Mouse (Mus musculus): ENCODE measurements around the gene Camkmt. TPM values are rescaled to one million over a fixed set of nuclear protein-coding genes. Genes with fewer than 3 reads are reported as not detected.

Camkmt gene
- polyA plus RNA-seq, 1 experiment from 2014 or later, result 8.2 TPM

DNA sequence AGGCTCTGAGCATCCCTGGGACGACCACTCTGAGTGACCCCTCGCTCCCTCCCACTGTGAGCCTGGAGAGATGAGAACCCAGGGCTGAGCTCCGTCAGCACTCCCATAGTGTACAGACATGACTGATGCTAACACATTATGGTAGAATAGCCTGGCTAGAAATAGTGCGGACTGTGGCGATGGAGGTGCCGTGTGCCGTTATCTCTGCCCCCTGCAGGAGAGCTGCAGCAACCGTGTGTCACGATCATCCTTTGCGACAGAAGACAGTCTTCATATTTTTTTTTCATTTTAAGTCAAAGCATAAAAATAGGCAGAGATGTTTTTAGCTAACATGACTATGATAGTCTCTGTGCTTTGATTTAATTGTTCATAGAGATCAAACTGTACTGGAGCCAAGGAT is 245.1 kb downstream of the Camkmt start:
- Histone ChIP-seq H3K27me3 (ENCODE audit: control insufficient read depth, insufficient read depth, low read length) (0 out of 2 replicates have a peak, but pooled peaks cover 6% of the 10 kb centered on the region), H3K9ac (ENCODE audit: low read length) (no peak overlapping the region), H3K4me1 (ENCODE audit: control insufficient read depth in 2 of 2, insufficient read depth in 2 of 2, low read length in 2 of 2) (no peaks in the 10 kb centered on the region), H3K27ac (replicated peaks in 1 of 2; ENCODE audit: control insufficient read depth in 1 of 2, insufficient read depth in 1 of 2, low read depth in 2 of 2, low read length in 2 of 2) (no peak overlapping the region), H3K9me3 (ENCODE audit: control insufficient read depth, low read length) (no peaks in the 10 kb centered on the region), H3K4me2 (ENCODE audit: low read length) (no peak overlapping the region), H3K36me3 (ENCODE audit: control insufficient read depth, insufficient read depth, low read length) (no peaks in the 10 kb centered on the region), H3K4me3 (ENCODE audit: control insufficient read depth in 1 of 2, insufficient read depth in 1 of 2, low read depth in 1 of 2, low read length in 2 of 2) (no peak overlapping the region)
- no peak for ATAC-seq (ENCODE audit: insufficient number of reproducible peaks, insufficient read depth, low FRiP score, low read depth)
- WGBS, result 69% methylated on average over 10 of the region's 10 CpGs

- no peak overlapping the region for H3K9ac ChIP-seq (ENCODE audit: low read length)
- H3K4me3 ChIP-seq (ENCODE audit: control insufficient read depth in 1 of 2, insufficient read depth in 1 of 2, low read depth in 1 of 2, low read length in 2 of 2), result no peak overlapping the region
- H3K4me1 ChIP-seq (ENCODE audit: control insufficient read depth in 2 of 2, insufficient read depth in 2 of 2, low read length in 2 of 2), result no peaks in the 10 kb centered on the region
- ATAC-seq (ENCODE audit: insufficient number of reproducible peaks, insufficient read depth, low FRiP score, low read depth), result no peak
- 70% methylated on average over 7 of the region's 7 CpGs for WGBS
- H3K4me2 ChIP-seq (ENCODE audit: low read length), result no peak overlapping the region
- H3K9me3 ChIP-seq (ENCODE audit: control insufficient read depth, low read length), result no peaks in the 10 kb centered on the region
- no peak overlapping the region for H3K27ac ChIP-seq (replicated peaks in 1 of 2; ENCODE audit: control insufficient read depth in 1 of 2, insufficient read depth in 1 of 2, low read depth in 2 of 2, low read length in 2 of 2)
- H3K27me3 ChIP-seq (ENCODE audit: control insufficient read depth, insufficient read depth, low read length), result 0 out of 2 replicates have a peak, but pooled peaks cover 4% of the 10 kb centered on the region
- no peaks in the 10 kb centered on the region for H3K36me3 ChIP-seq (ENCODE audit: control insufficient read depth, insufficient read depth, low read length)
Measured at GRCm38 (mm10) chr17:85337666-85338065, 247.3 kb downstream of the Camkmt start.

- H3K4me2 ChIP-seq (ENCODE audit: low read length), result no peak overlapping the region
- no peak overlapping the region for H3K4me3 ChIP-seq (ENCODE audit: control insufficient read depth in 1 of 2, insufficient read depth in 1 of 2, low read depth in 1 of 2, low read length in 2 of 2)
- no peaks in the 10 kb centered on the region for H3K4me1 ChIP-seq (ENCODE audit: control insufficient read depth in 2 of 2, insufficient read depth in 2 of 2, low read length in 2 of 2)
- H3K36me3 ChIP-seq (ENCODE audit: control insufficient read depth, insufficient read depth, low read length), result no peaks in the 10 kb centered on the region
- 76% methylated on average over 18 of the region's 18 CpGs for WGBS
- H3K27ac ChIP-seq (replicated peaks in 1 of 2; ENCODE audit: control insufficient read depth in 1 of 2, insufficient read depth in 1 of 2, low read depth in 2 of 2, low read length in 2 of 2), result no peak overlapping the region
- ATAC-seq (ENCODE audit: insufficient number of reproducible peaks, insufficient read depth, low FRiP score, low read depth), result no peak
- no peaks in the 10 kb centered on the region for H3K9me3 ChIP-seq (ENCODE audit: control insufficient read depth, low read length)
- no peak overlapping the region for H3K9ac ChIP-seq (ENCODE audit: low read length)
- no peaks in the 10 kb centered on the region for H3K27me3 ChIP-seq (ENCODE audit: control insufficient read depth, insufficient read depth, low read length)
Measured at GRCm38 (mm10) chr17:85341134-85341700, 250.9 kb downstream of the Camkmt start.

DNA sequence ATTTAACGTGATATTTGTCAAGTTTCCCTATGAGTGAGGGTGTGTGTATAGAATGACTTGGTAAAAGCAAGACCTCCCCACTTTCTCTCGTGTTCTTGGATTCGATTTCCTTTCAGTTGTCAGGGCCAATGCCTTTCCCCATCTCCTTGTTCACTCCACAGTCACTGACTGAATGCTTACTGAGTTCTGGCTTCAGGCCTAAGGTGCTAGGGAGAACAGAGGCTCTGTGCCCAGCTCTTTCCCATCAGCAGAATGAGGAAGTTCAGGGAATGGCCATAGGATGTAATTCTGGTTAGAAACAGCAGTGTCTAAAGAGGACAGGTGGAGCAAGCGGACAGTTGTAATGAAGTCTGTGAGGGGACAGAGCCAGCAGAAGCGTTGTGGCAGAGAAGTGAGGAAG is 252.1 kb downstream of the Camkmt start:
- Histone ChIP-seq H3K4me1 (ENCODE audit: control insufficient read depth in 2 of 2, insufficient read depth in 2 of 2, low read length in 2 of 2) (no peaks in the 10 kb centered on the region), H3K9ac (ENCODE audit: low read length) (no peak overlapping the region), H3K27ac (replicated peaks in 1 of 2; ENCODE audit: control insufficient read depth in 1 of 2, insufficient read depth in 1 of 2, low read depth in 2 of 2, low read length in 2 of 2) (no peak overlapping the region), H3K4me3 (ENCODE audit: control insufficient read depth in 1 of 2, insufficient read depth in 1 of 2, low read depth in 1 of 2, low read length in 2 of 2) (no peak overlapping the region), H3K27me3 (ENCODE audit: control insufficient read depth, insufficient read depth, low read length) (no peaks in the 10 kb centered on the region), H3K36me3 (ENCODE audit: control insufficient read depth, insufficient read depth, low read length) (no peaks in the 10 kb centered on the region), H3K4me2 (ENCODE audit: low read length) (no peak overlapping the region), H3K9me3 (ENCODE audit: control insufficient read depth, low read length) (no peaks in the 10 kb centered on the region)
- no peak for ATAC-seq (ENCODE audit: insufficient number of reproducible peaks, insufficient read depth, low FRiP score, low read depth)
- WGBS, result 80% methylated on average over 5 of the region's 5 CpGs

DNA sequence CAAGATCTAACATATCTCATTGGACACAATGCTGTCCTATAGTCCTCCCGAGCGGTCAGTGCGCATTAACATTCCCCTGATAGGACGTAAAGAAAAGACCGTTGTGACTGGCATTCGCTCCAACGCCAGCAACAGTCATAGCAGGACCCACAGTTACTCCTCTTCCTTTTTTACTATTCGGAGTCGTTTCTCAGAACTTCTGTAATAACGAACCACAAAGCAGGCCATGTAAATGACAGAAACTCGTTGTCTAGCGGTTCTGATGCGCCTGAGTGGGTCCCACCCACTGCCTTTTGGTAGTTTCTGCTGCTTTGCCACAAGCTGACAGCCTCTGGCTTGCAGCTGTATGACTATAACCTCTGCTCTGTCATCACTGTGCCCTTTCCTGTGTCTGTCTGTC is 253.1 kb downstream of the Camkmt start:
- no peak for ATAC-seq (ENCODE audit: insufficient number of reproducible peaks, insufficient read depth, low FRiP score, low read depth)
- Histone ChIP-seq H3K9ac (ENCODE audit: low read length) (no peak overlapping the region), H3K4me3 (ENCODE audit: control insufficient read depth in 1 of 2, insufficient read depth in 1 of 2, low read depth in 1 of 2, low read length in 2 of 2) (no peak overlapping the region), H3K27me3 (ENCODE audit: control insufficient read depth, insufficient read depth, low read length) (no peaks in the 10 kb centered on the region), H3K9me3 (ENCODE audit: control insufficient read depth, low read length) (no peaks in the 10 kb centered on the region), H3K36me3 (ENCODE audit: control insufficient read depth, insufficient read depth, low read length) (no peaks in the 10 kb centered on the region), H3K27ac (replicated peaks in 1 of 2; ENCODE audit: control insufficient read depth in 1 of 2, insufficient read depth in 1 of 2, low read depth in 2 of 2, low read length in 2 of 2) (no peak overlapping the region), H3K4me2 (ENCODE audit: low read length) (no peak overlapping the region), H3K4me1 (ENCODE audit: control insufficient read depth in 2 of 2, insufficient read depth in 2 of 2, low read length in 2 of 2) (no peaks in the 10 kb centered on the region)
- WGBS, result 82% methylated on average over 13 of the region's 13 CpGs

DNA sequence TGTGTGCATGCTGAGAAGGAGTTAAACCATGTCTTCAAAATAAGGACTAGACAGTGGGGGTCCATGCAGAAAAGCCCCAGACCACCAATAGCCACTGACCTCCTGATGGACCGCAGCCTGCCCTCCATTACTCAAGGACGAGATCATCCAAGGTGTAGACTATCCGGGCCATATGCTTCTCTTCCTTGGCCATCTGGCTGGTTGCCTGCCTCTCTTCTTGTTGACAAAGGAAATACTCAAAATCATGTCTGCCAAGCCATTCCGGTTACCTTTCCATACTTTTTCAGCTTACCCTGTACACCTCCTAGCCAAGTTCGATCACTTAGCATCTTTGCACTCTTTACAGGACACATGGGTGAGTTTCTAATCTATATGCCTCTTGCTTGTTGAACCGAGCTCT is 256.3 kb downstream of the Camkmt start:
- no peak for ATAC-seq (ENCODE audit: insufficient number of reproducible peaks, insufficient read depth, low FRiP score, low read depth)
- no peaks in the 10 kb centered on the region for H3K4me1 ChIP-seq (ENCODE audit: control insufficient read depth in 2 of 2, insufficient read depth in 2 of 2, low read length in 2 of 2)
- H3K36me3 ChIP-seq (ENCODE audit: control insufficient read depth, insufficient read depth, low read length), result no peaks in the 10 kb centered on the region
- no peak overlapping the region for H3K9ac ChIP-seq (ENCODE audit: low read length)
- H3K4me3 ChIP-seq (ENCODE audit: control insufficient read depth in 1 of 2, insufficient read depth in 1 of 2, low read depth in 1 of 2, low read length in 2 of 2), result no peak overlapping the region
- H3K27me3 ChIP-seq (ENCODE audit: control insufficient read depth, insufficient read depth, low read length), result no peaks in the 10 kb centered on the region
- H3K4me2 ChIP-seq (ENCODE audit: low read length), result no peak overlapping the region
- H3K27ac ChIP-seq (replicated peaks in 1 of 2; ENCODE audit: control insufficient read depth in 1 of 2, insufficient read depth in 1 of 2, low read depth in 2 of 2, low read length in 2 of 2), result no peak overlapping the region
- WGBS, result 76% methylated on average over 6 of the region's 6 CpGs
- no peaks in the 10 kb centered on the region for H3K9me3 ChIP-seq (ENCODE audit: control insufficient read depth, low read length)

DNA sequence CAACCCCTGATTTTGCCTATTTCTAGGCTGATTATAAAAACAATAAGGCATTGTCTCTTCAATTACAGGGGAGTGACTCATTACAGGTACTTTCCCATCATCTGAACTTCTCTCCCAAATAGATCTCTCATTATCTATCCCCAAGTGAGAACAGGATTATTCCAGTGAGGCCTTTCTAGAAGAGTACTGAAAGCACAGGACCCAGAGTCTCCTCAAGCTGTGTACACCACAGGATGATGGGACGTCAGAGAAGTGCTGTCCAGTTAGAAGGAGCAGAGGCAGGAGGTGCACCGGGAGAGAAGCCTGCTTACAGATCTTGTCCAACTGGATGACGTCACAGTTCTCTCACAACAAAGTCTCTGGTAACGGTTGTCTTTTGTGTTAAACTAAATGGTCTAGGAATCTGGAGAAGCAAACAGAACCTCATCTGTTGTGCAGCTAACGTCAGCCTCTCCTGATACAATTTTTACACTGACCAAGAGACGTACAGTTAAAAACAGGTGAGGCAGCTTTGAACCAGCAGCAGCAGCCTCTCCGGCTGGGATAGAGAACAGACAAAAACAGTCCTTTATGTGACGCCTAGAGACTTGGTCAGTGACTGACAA is 259.1 kb downstream of the Camkmt start:
- 62% methylated on average over 8 of the region's 8 CpGs for WGBS
- Histone ChIP-seq H3K4me3 (ENCODE audit: control insufficient read depth in 1 of 2, insufficient read depth in 1 of 2, low read depth in 1 of 2, low read length in 2 of 2) (no peak overlapping the region), H3K27ac (replicated peaks in 1 of 2; ENCODE audit: control insufficient read depth in 1 of 2, insufficient read depth in 1 of 2, low read depth in 2 of 2, low read length in 2 of 2) (no peak overlapping the region), H3K9ac (ENCODE audit: low read length) (no peak overlapping the region), H3K4me1 (ENCODE audit: control insufficient read depth in 2 of 2, insufficient read depth in 2 of 2, low read length in 2 of 2) (no peaks in the 10 kb centered on the region), H3K36me3 (ENCODE audit: control insufficient read depth, insufficient read depth, low read length) (no peaks in the 10 kb centered on the region), H3K27me3 (ENCODE audit: control insufficient read depth, insufficient read depth, low read length) (no peaks in the 10 kb centered on the region), H3K9me3 (ENCODE audit: control insufficient read depth, low read length) (no peaks in the 10 kb centered on the region), H3K4me2 (ENCODE audit: low read length) (no peak overlapping the region)
- ATAC-seq (ENCODE audit: insufficient number of reproducible peaks, insufficient read depth, low FRiP score, low read depth), result no peak

DNA sequence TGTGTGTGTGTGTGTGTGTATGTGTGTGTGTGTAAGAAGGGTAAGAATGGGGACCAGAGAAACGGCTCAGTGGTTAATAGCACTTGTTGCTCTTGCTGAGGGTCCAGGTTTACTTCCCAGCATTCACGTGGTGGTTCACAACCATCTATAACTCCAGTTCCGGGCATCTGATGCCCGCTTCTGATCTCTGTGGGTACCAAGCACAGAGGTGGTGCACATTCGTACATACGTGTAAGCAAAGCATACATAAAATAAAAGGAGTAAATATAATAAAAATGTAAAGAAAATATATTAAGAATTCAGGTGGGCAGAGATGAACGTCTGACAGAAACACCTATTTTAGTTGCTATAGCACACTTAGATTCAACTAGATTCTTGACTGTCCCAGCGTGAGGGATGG is 260.9 kb downstream of the Camkmt start:
- no peak overlapping the region for H3K4me2 ChIP-seq (ENCODE audit: low read length)
- no peaks in the 10 kb centered on the region for H3K9me3 ChIP-seq (ENCODE audit: control insufficient read depth, low read length)
- no peak overlapping the region for H3K9ac ChIP-seq (ENCODE audit: low read length)
- no peak overlapping the region for H3K4me3 ChIP-seq (ENCODE audit: control insufficient read depth in 1 of 2, insufficient read depth in 1 of 2, low read depth in 1 of 2, low read length in 2 of 2)
- H3K36me3 ChIP-seq (ENCODE audit: control insufficient read depth, insufficient read depth, low read length), result no peaks in the 10 kb centered on the region
- H3K4me1 ChIP-seq (ENCODE audit: control insufficient read depth in 2 of 2, insufficient read depth in 2 of 2, low read length in 2 of 2), result no peaks in the 10 kb centered on the region
- H3K27me3 ChIP-seq (ENCODE audit: control insufficient read depth, insufficient read depth, low read length), result no peaks in the 10 kb centered on the region
- 82% methylated on average over 8 of the region's 8 CpGs for WGBS
- H3K27ac ChIP-seq (replicated peaks in 1 of 2; ENCODE audit: control insufficient read depth in 1 of 2, insufficient read depth in 1 of 2, low read depth in 2 of 2, low read length in 2 of 2), result no peak overlapping the region
- no peak for ATAC-seq (ENCODE audit: insufficient number of reproducible peaks, insufficient read depth, low FRiP score, low read depth)

Data from heart, embryonic 14.5 days (tissue).